Mouse (Mus musculus) adrenal gland (tissue): Measurements from ENCODE around the gene Gm49353.

Experiments
- intact Hi-C: fragments of 180-260 bp; cut with DNase I; formaldehyde crosslinking; loops from one replicate; pipeline ENCODE4 v1.15.1; 2025
- long read RNA-seq, 2 experiments: library from polyadenylated mRNA; unstranded; transcript quantifications; one replicate each; pipeline ENCODE4 v2.0.0; 2020; ENCODE audit warnings: borderline replicate concordance in 1 of 2; ENCODE audit not compliant: insufficient replicate concordance in 1 of 2

The Gm49353 gene
- long read RNA-seq, experiment 1, result 0 reads
- long read RNA-seq, experiment 2, partial matches to known transcripts, result 0 of 1 reads
- long read RNA-seq, experiment 2, other reads (novel, unspliced or antisense), result 1 of 1 reads

GRCm38 (mm10) chr10:29198642-29199041 lies at the start of gene Gm49353:
Gm49353 (plus strand) TSS chr10:29198954.
- intact Hi-C loops, result no loop called here

- intact Hi-C loops, result no loop called here
These were observed 43.5 kb upstream of the Gm49353 start for GRCm38 (mm10) chr10:29155304-29155703.

- intact Hi-C loops, result no loop called here
These were observed 37.1 kb upstream of the Gm49353 start for GRCm38 (mm10) chr10:29161664-29162063.

- intact Hi-C loops, result no loop called here
These were observed 25.0 kb upstream of the Gm49353 start for GRCm38 (mm10) chr10:29173778-29174177.

GRCm38 (mm10) chr10:29175656-29176055 lies 23.1 kb upstream of the Gm49353 start:
- intact Hi-C loops, result no loop called here

- intact Hi-C loops, result no loop called here
These were observed 21.9 kb upstream of the Gm49353 start for GRCm38 (mm10) chr10:29176881-29177280.

GRCm38 (mm10) chr10:29178003-29178402 lies 20.8 kb upstream of the Gm49353 start:
- intact Hi-C loops, result no loop called here

- intact Hi-C loops, result no loop called here
These were observed 18.5 kb upstream of the Gm49353 start for GRCm38 (mm10) chr10:29180210-29180609.

- intact Hi-C loops, result no loop called here
These were observed 17.7 kb upstream of the Gm49353 start for GRCm38 (mm10) chr10:29181046-29181445.

GRCm38 (mm10) chr10:29193769-29194168 lies 5.0 kb upstream of the Gm49353 start:
- intact Hi-C loops, result no loop called here

- intact Hi-C loops, result no loop called here
These were observed 1.9 kb upstream of the Gm49353 start for GRCm38 (mm10) chr10:29196811-29197210.

GRCm38 (mm10) chr10:29199835-29200234 lies 1.1 kb downstream of the Gm49353 start:
- intact Hi-C loops, result no loop called here

GRCm38 (mm10) chr10:29200609-29201008 lies 1.9 kb downstream of the Gm49353 start:
- intact Hi-C loops, result no loop called here

GRCm38 (mm10) chr10:29206730-29207129 lies 8.0 kb downstream of the Gm49353 start:
- intact Hi-C loops, result no loop called here

- intact Hi-C loops, result no loop called here
These were observed 10.0 kb downstream of the Gm49353 start for GRCm38 (mm10) chr10:29208735-29209134.

- intact Hi-C loops, result no loop called here
These were observed 12.7 kb downstream of the Gm49353 start, which contains the start of gene 9330159F19Rik for GRCm38 (mm10) chr10:29211453-29211852. 9330159F19Rik (plus strand) TSS chr10:29211606.

- intact Hi-C loops, result no loop called here
These were observed 14.9 kb downstream of the Gm49353 start for GRCm38 (mm10) chr10:29213534-29214100.

- intact Hi-C loops, result no loop called here
These were observed 18.2 kb downstream of the Gm49353 start for GRCm38 (mm10) chr10:29216957-29217356.

GRCm38 (mm10) chr10:29217451-29217850 lies 18.7 kb downstream of the Gm49353 start:
- intact Hi-C loops, result no loop called here

- intact Hi-C loops, result no loop called here
These were observed 26.6 kb downstream of the Gm49353 start for GRCm38 (mm10) chr10:29225329-29225728.

- intact Hi-C loops, result no loop called here
These were observed 32.5 kb downstream of the Gm49353 start for GRCm38 (mm10) chr10:29231208-29231607.
